Mouse (Mus musculus) olfactory bulb, adult 2 months (tissue): Measurements from ENCODE around the gene Fbxl14. TPM values are rescaled to one million over a fixed set of nuclear protein-coding genes. Genes with fewer than 3 reads are reported as not detected.
"Not testable (repeated sequence)": the region's sequence is repeated elsewhere in the genome, so short reads cannot be mapped to it uniquely, and the experiment has no call there.

Source experiments
- H3K27ac ChIP-seq: fragments of 200-500 bp; 2 replicates; pipeline ENCODE4 v1.5.1; 2012; ENCODE audit warnings: low read depth, low read length; ENCODE audit not compliant: insufficient read depth
- H3K4me1 ChIP-seq: fragments of 200-500 bp; 2 replicates; pipeline ENCODE4 v1.6.1; 2012; ENCODE audit warnings: low read length; ENCODE audit not compliant: control insufficient read depth, insufficient read depth
- H3K4me3 ChIP-seq: fragments of 200-500 bp; 2 replicates; pipeline ENCODE4 v1.5.1; 2012; ENCODE audit warnings: mild to moderate bottlenecking, low read depth, low read length, moderate library complexity; ENCODE audit not compliant: insufficient read depth
- CTCF ChIP-seq: fragments of 200-500 bp; IDR thresholded peaks from 2 replicates; pipeline ENCODE4 v1.5.1; 2012; ENCODE audit warnings: low read depth, mild to moderate bottlenecking, low read length, moderate library complexity; ENCODE audit not compliant: insufficient read depth
- POLR2A ChIP-seq: fragments of 200-500 bp; IDR thresholded peaks from 2 replicates; pipeline ENCODE4 v1.6.1; 2012; ENCODE audit warnings: mild to moderate bottlenecking, low read depth, low read length, moderate library complexity; ENCODE audit not compliant: insufficient read depth
- WGBS: fragments of 180-500 bp; shearing (Covaris S2); methylation state at CpG from one replicate; pipeline ENCODE4 v1.1.7; 2018; 5-methylcytosine and 5-hydroxymethylcytosine counted together
- polyA plus RNA-seq: library from polyadenylated mRNA; stranded (reverse); fragments of >200 nt; gene quantifications from 2 replicates; pipeline ENCODE4 v1.2.4, GENCODE M21; 2012; ENCODE audit warnings: low replicate concordance; ENCODE audit not compliant: missing spikeins, insufficient read depth, insufficient read length

The Fbxl14 gene
- polyA plus RNA-seq, 1 experiment, result not detected

GRCm38 (mm10) chr6:119478560-119479342 lies 717 bp upstream of the Fbxl14 start:
- peak overlapping the region; percentile 88 for H3K4me3 ChIP-seq
- WGBS, result 2% methylated on average over 49 of the region's 49 CpGs
- TF ChIP-seq POLR2A, result no peak; the same call in 1 of the 2 replicates
- TF ChIP-seq CTCF, result no peak
- peak overlapping the region; percentile 99 for H3K27ac ChIP-seq
- peaks cover 18% of the 10 kb centered on the region for H3K4me1 ChIP-seq

- WGBS, result under 1% methylated on average over 70 of the region's 70 CpGs
- TF ChIP-seq CTCF (no peak), POLR2A (no peak)
- Histone ChIP-seq H3K4me1 (peaks cover 22% of the 10 kb centered on the region), H3K27ac (peak overlapping the region; percentile 41; the same call in 1 of the 2 replicates), H3K4me3 (peak overlapping the region; percentile 88)
Observed at GRCm38 (mm10) chr6:119479876-119480705, 623 bp downstream of the Fbxl14 start.

GRCm38 (mm10) chr6:119480706-119481331 lies 1.4 kb downstream of the Fbxl14 start:
- 2% methylated on average over 33 of the region's 33 CpGs for WGBS
- Histone ChIP-seq H3K27ac (no peak overlapping the region), H3K4me1 (peaks cover 22% of the 10 kb centered on the region), H3K4me3 (peak overlapping the region; percentile 88)
- TF ChIP-seq POLR2A (peak; percentile 14; the same call in 1 of the 2 replicates), CTCF (no peak)

- Histone ChIP-seq H3K4me1 (peaks cover 22% of the 10 kb centered on the region), H3K4me3 (peak overlapping the region; percentile 36)
- WGBS, result 4% methylated on average over 10 of the region's 10 CpGs
- H3K27ac ChIP-seq, result not testable (repeated sequence)
Observed at GRCm38 (mm10) chr6:119481741-119482390, 2.4 kb downstream of the Fbxl14 start.

- Histone ChIP-seq H3K4me3 (peak overlapping the region; percentile 20), H3K4me1 (peaks cover 22% of the 10 kb centered on the region), H3K27ac (no peak overlapping the region)
- TF ChIP-seq CTCF, result peak; percentile 57; the same call in 1 of the 2 replicates
- no peak for TF ChIP-seq POLR2A
- 28% methylated on average over 16 of the region's 16 CpGs for WGBS
Observed at GRCm38 (mm10) chr6:119482958-119483600, 3.6 kb downstream of the Fbxl14 start.

- Histone ChIP-seq H3K27ac (no peak overlapping the region), H3K4me3 (no peak overlapping the region), H3K4me1 (peaks cover 23% of the 10 kb centered on the region)
- WGBS, result 13% methylated on average over 2 of the region's 2 CpGs
- TF ChIP-seq CTCF, result no peak
- TF ChIP-seq POLR2A, result no peak
Observed at GRCm38 (mm10) chr6:119485486-119485885, 6.0 kb downstream of the Fbxl14 start.

- WGBS, result 81% methylated on average over 12 of the region's 12 CpGs
- Histone ChIP-seq H3K4me1 (peaks cover 23% of the 10 kb centered on the region), H3K4me3 (no peak overlapping the region), H3K27ac (no peak overlapping the region)
- TF ChIP-seq POLR2A (no peak), CTCF (no peak)
Observed at GRCm38 (mm10) chr6:119486381-119487084, 7.1 kb downstream of the Fbxl14 start.

GRCm38 (mm10) chr6:119487085-119487458 lies 7.6 kb downstream of the Fbxl14 start:
- Histone ChIP-seq H3K27ac (no peak overlapping the region), H3K4me1 (peaks cover 21% of the 10 kb centered on the region), H3K4me3 (no peak overlapping the region)
- no peak for TF ChIP-seq CTCF
- no peak for TF ChIP-seq POLR2A
- WGBS, result 92% methylated on average over 7 of the region's 7 CpGs
